Mouse (Mus musculus): Measurements from ENCODE around the gene Magea6. TPM values are rescaled to one million over a fixed set of nuclear protein-coding genes. Genes with fewer than 3 reads are reported as not detected.

Gene Magea6
- not detected for total RNA-seq (2023)

GRCm38 (mm10) chrX:154935887-154936286 lies at the start of gene Magea6:
Magea6 (minus strand) TSS chrX:154935987.

GRCm38 (mm10) chrX:154949405-154949804 lies 13.6 kb upstream of the Magea6 start, which contains the start of gene Magea3:
Magea3 (minus strand) TSS chrX:154949505.

GRCm38 (mm10) chrX:154890167-154890566 lies 45.6 kb downstream of the Magea6 start, which contains the start of gene Cldn34b1:
Cldn34b1 (minus strand) TSS chrX:154890267.

Other genes starting within 250 kb of the Magea6 start
- gene Cldn34b1, start 45.7 kb downstream of the Magea6 start, total RNA-seq (2023), result not detected
- gene Magea3, start 13.5 kb upstream of the Magea6 start, total RNA-seq (2023), result not detected
- gene Magea8, start 59.9 kb upstream of the Magea6 start, total RNA-seq (2023), result not detected
- not detected for gene Magea5, start 127.2 kb upstream of the Magea6 start, total RNA-seq (2023)
- gene Magea1, start 153.8 kb upstream of the Magea6 start, total RNA-seq (2023), result not detected
- not detected for gene Magea2, start 157.7 kb upstream of the Magea6 start, total RNA-seq (2023)
- not detected for gene Cldn34b2, start 192.4 kb upstream of the Magea6 start, total RNA-seq (2023)